Mouse (Mus musculus): ENCODE measurements around the gene Bmf. TPM values are rescaled to one million over a fixed set of nuclear protein-coding genes. Genes with fewer than 3 reads are reported as not detected.

Bmf gene
- polyA plus RNA-seq, 1 experiment from 2014 or later, result 1.9 TPM

DNA sequence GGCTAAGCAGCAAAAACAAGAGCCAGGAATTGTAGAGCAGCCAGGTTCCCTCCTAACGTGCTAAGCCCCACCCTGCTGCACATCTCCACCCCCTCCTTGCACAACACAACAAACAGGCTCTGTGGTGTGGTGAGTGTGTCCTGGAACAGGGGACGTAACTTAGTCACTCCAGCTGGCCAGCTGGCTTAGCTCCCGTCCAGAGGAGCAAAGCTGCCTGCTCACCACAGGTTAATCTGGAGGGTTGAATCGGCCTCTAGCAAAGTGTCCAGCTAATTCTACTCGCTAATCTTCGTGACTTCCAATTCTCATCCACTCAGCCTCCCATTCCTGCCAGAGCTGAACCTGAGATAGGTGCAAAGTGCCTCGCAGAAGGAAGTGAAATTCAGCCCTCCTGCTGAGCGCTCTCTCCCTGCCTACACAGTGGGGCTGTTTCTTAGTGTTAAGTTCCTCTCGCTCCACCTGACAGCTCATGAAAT lies 1.9 kb downstream of the Bmf start:
- 11% methylated on average over 9 of the region's 9 CpGs for WGBS
- Histone ChIP-seq H3K27me3 (replicated peaks; ENCODE audit: control insufficient read depth, insufficient read depth, low read length) (peaks cover 13% of the 10 kb centered on the region), H3K36me3 (ENCODE audit: control insufficient read depth, insufficient read depth, low read length) (no peaks in the 10 kb centered on the region), H3K4me3 (ENCODE audit: low read depth, low read length) (0 out of 2 replicates have a peak overlapping the region, but pooled peaks have one; percentile 3), H3K4me1 (replicated peaks; ENCODE audit: control insufficient read depth, insufficient read depth, low read length) (peaks cover 45% of the 10 kb centered on the region), H3K9ac (ENCODE audit: low read depth, low read length) (no peak overlapping the region), H3K4me2 (peak overlapping the region; percentile 94), H3K9me3 (ENCODE audit: control insufficient read depth, low read length) (no peaks in the 10 kb centered on the region), H3K27ac (ENCODE audit: low read depth, low read length) (0 out of 2 replicates have a peak overlapping the region, but pooled peaks have one; percentile 22)
- DNase-seq (ENCODE audit: low spot score) (peak; percentile 33), ATAC-seq (replicated peaks; ENCODE audit: low FRiP score) (no peak)

DNA sequence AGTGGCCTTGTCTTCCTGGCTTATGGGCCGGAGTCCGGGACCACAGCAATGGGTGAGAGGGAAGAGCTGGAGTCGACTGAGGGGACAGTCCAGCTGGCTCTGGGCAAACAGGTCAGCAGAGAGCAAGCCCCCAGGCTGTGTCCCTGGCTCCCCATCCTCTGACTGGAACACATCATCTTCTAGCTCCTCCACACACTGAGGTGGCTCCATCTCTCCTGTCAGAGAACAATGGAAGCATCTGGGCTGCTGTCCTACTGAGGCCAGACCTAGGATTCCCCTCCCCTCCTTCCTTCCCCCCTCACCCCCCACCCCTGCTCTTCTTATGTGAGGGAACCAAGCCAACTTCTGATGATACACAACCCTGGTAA lies 2.7 kb downstream of the Bmf start:
- peaks cover 13% of the 10 kb centered on the region for H3K27me3 ChIP-seq (replicated peaks; ENCODE audit: control insufficient read depth, insufficient read depth, low read length)
- H3K36me3 ChIP-seq (ENCODE audit: control insufficient read depth, insufficient read depth, low read length), result no peaks in the 10 kb centered on the region
- H3K9me3 ChIP-seq (ENCODE audit: control insufficient read depth, low read length), result no peaks in the 10 kb centered on the region
- no peak overlapping the region for H3K9ac ChIP-seq (ENCODE audit: low read depth, low read length)
- H3K4me1 ChIP-seq (replicated peaks; ENCODE audit: control insufficient read depth, insufficient read depth, low read length), result peaks cover 47% of the 10 kb centered on the region
- no peak for ATAC-seq (replicated peaks; ENCODE audit: low FRiP score)
- peak overlapping the region; percentile 36; the same call in 1 of the 2 replicates for H3K4me2 ChIP-seq
- no peak overlapping the region for H3K4me3 ChIP-seq (ENCODE audit: low read depth, low read length)
- no peak overlapping the region; the same call in 1 of the 2 replicates for H3K27ac ChIP-seq (ENCODE audit: low read depth, low read length)
- DNase-seq (ENCODE audit: low spot score), result no peak
- WGBS, result 45% methylated on average over 3 of the region's 3 CpGs

DNA sequence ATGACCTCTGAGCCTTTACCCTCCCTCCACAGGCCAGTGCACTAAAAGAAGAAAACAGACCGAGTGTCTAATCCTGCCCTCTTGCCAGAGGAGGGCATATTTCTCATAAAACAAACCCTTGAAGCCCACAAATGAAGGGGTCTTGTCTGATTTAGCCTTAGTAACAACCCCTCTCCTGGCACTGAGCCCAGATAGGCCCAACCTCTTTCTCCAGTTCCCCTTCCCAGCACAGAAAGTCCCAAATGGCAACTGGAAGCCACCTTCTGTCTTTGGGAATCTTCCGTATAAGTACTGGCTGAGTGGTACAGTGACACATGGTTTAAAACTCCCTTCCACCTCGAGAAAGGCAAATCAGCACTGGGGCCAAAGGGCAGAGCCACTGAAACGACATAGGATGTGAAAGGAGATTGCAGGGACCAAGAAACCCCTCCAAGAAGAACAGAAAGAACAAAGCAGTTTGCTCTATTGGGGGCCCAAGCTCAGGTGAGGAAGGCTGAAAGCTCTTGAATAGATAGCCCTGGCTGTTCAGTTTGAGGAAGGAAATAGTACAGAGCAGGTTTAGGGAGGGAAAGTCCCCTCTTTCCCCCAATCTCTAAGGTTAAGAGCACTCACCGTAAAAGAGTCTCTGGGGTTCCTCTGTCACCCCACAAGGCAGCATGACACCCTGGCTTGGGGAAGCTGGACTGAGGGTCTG lies 3.2 kb downstream of the Bmf start:
- Histone ChIP-seq H3K36me3 (ENCODE audit: control insufficient read depth, insufficient read depth, low read length) (no peaks in the 10 kb centered on the region), H3K9ac (ENCODE audit: low read depth, low read length) (peak overlapping the region; percentile 39; the same call in 1 of the 2 replicates), H3K4me1 (replicated peaks; ENCODE audit: control insufficient read depth, insufficient read depth, low read length) (peaks cover 47% of the 10 kb centered on the region), H3K4me2 (peak overlapping the region; percentile 36), H3K9me3 (ENCODE audit: control insufficient read depth, low read length) (no peaks in the 10 kb centered on the region), H3K4me3 (ENCODE audit: low read depth, low read length) (no peak overlapping the region), H3K27ac (ENCODE audit: low read depth, low read length) (peak overlapping the region; percentile 63), H3K27me3 (replicated peaks; ENCODE audit: control insufficient read depth, insufficient read depth, low read length) (peaks cover 13% of the 10 kb centered on the region)
- ATAC-seq (replicated peaks; ENCODE audit: low FRiP score) (no peak), DNase-seq (ENCODE audit: low spot score) (no peak)
- WGBS, result 37% methylated on average over 5 of the region's 5 CpGs

GRCm38 (mm10) chr2:118545242-118546103 lies 4.0 kb downstream of the Bmf start:
- peak overlapping the region; percentile 39 for H3K9ac ChIP-seq (ENCODE audit: low read depth, low read length)
- no peaks in the 10 kb centered on the region for H3K36me3 ChIP-seq (ENCODE audit: control insufficient read depth, insufficient read depth, low read length)
- no peaks in the 10 kb centered on the region for H3K9me3 ChIP-seq (ENCODE audit: control insufficient read depth, low read length)
- peaks cover 55% of the 10 kb centered on the region for H3K4me1 ChIP-seq (replicated peaks; ENCODE audit: control insufficient read depth, insufficient read depth, low read length)
- peaks cover 13% of the 10 kb centered on the region for H3K27me3 ChIP-seq (replicated peaks; ENCODE audit: control insufficient read depth, insufficient read depth, low read length)
- 31% methylated on average over 23 of the region's 23 CpGs for WGBS
- peak; percentile 22 for ATAC-seq (replicated peaks; ENCODE audit: low FRiP score)
- no peak overlapping the region for H3K4me3 ChIP-seq (ENCODE audit: low read depth, low read length)
- peak overlapping the region; percentile 36 for H3K4me2 ChIP-seq
- H3K27ac ChIP-seq (ENCODE audit: low read depth, low read length), result peak overlapping the region; percentile 71
- DNase-seq (ENCODE audit: low spot score), result peak; percentile 76

- H3K4me2 ChIP-seq, result peak overlapping the region; percentile 56
- peak overlapping the region; percentile 74; the same call in 1 of the 2 replicates for H3K27ac ChIP-seq (ENCODE audit: low read depth, low read length)
- WGBS, result 22% methylated on average over 23 of the region's 23 CpGs
- peak overlapping the region; percentile 47 for H3K9ac ChIP-seq (ENCODE audit: low read depth, low read length)
- no peaks in the 10 kb centered on the region for H3K9me3 ChIP-seq (ENCODE audit: control insufficient read depth, low read length)
- no peaks in the 10 kb centered on the region for H3K36me3 ChIP-seq (ENCODE audit: control insufficient read depth, insufficient read depth, low read length)
- peak; percentile 60 for DNase-seq (ENCODE audit: low spot score)
- H3K4me3 ChIP-seq (ENCODE audit: low read depth, low read length), result peak overlapping the region; percentile 39; the same call in 1 of the 2 replicates
- ATAC-seq (replicated peaks; ENCODE audit: low FRiP score), result peak; percentile 38; the same call in 1 of the 2 replicates
- H3K4me1 ChIP-seq (replicated peaks; ENCODE audit: control insufficient read depth, insufficient read depth, low read length), result peaks cover 58% of the 10 kb centered on the region
- peaks cover 10% of the 10 kb centered on the region for H3K27me3 ChIP-seq (replicated peaks; ENCODE audit: control insufficient read depth, insufficient read depth, low read length)
These were observed 5.3 kb downstream of the Bmf start for GRCm38 (mm10) chr2:118543893-118544799.

DNA sequence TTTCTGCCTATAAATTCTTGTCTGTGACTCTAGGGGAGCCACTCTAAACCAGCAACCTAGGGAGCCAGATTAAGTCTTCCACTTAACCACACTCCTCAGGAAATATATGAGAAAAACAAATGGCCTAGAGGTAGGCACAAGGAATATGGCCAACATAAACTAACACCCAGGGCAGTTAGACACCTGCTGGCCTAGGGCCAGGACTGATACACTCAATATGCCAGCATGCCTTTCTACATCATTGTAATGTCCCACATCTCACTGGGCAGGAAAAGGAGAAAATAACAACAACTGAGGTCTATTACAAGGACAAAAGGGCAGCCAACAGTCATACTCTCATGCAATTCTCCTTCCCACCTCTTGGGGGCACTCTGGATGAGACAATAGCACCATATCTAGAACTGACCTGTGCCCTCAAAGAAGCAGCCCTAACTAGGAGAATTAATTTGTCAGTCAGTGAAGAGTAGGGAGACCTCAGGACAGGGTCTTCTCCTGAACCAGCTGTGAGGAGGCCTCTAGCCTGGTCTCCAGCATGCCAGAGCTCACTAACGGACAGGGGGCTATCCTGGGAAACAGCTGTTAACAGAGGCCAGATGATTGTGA lies 6.4 kb downstream of the Bmf start:
- DNase-seq (ENCODE audit: low spot score) (no peak), ATAC-seq (replicated peaks; ENCODE audit: low FRiP score) (no peak)
- no peak overlapping the region for H3K4me3 ChIP-seq (ENCODE audit: low read depth, low read length)
- H3K27ac ChIP-seq (ENCODE audit: low read depth, low read length), result no peak overlapping the region
- no peak overlapping the region for H3K9ac ChIP-seq (ENCODE audit: low read depth, low read length)
- H3K4me1 ChIP-seq (replicated peaks; ENCODE audit: control insufficient read depth, insufficient read depth, low read length), result peaks cover 50% of the 10 kb centered on the region
- no peaks in the 10 kb centered on the region for H3K36me3 ChIP-seq (ENCODE audit: control insufficient read depth, insufficient read depth, low read length)
- H3K4me2 ChIP-seq, result no peak overlapping the region
- H3K27me3 ChIP-seq (replicated peaks; ENCODE audit: control insufficient read depth, insufficient read depth, low read length), result peaks cover under 1% of the 10 kb centered on the region; the same call in 1 of the 2 replicates
- no peaks in the 10 kb centered on the region for H3K9me3 ChIP-seq (ENCODE audit: control insufficient read depth, low read length)
- 80% methylated on average over 1 of the region's 1 CpGs for WGBS

- H3K9me3 ChIP-seq (ENCODE audit: control insufficient read depth, low read length), result no peaks in the 10 kb centered on the region
- peaks cover 44% of the 10 kb centered on the region for H3K4me1 ChIP-seq (replicated peaks; ENCODE audit: control insufficient read depth, insufficient read depth, low read length)
- DNase-seq (ENCODE audit: low spot score) (no peak), ATAC-seq (replicated peaks; ENCODE audit: low FRiP score) (no peak)
- no peak overlapping the region for H3K4me2 ChIP-seq
- H3K27ac ChIP-seq (ENCODE audit: low read depth, low read length), result no peak overlapping the region
- H3K9ac ChIP-seq (ENCODE audit: low read depth, low read length), result no peak overlapping the region
- H3K4me3 ChIP-seq (ENCODE audit: low read depth, low read length), result no peak overlapping the region
- WGBS, result 71% methylated on average over 3 of the region's 3 CpGs
- H3K27me3 ChIP-seq (replicated peaks; ENCODE audit: control insufficient read depth, insufficient read depth, low read length), result no peaks in the 10 kb centered on the region
- H3K36me3 ChIP-seq (ENCODE audit: control insufficient read depth, insufficient read depth, low read length), result no peaks in the 10 kb centered on the region
These were observed 7.8 kb downstream of the Bmf start for GRCm38 (mm10) chr2:118541716-118542115.
